Mouse (Mus musculus) embryonic facial prominence, embryonic 15.5 days (tissue): Measurements from ENCODE around the gene Gm49387. TPM values are rescaled to one million over a fixed set of nuclear protein-coding genes. Genes with fewer than 3 reads are reported as not detected.
"Not testable (repeated sequence)": the region's sequence is repeated elsewhere in the genome, so short reads cannot be mapped to it uniquely, and the experiment has no call there.

ENCODE experiments used
- ATAC-seq: fragments of 200-750 bp; cut with Nextera tagmentation; 2 replicates; pipeline ENCODE4 v1.8.0; 2017; ENCODE audit warnings: low read depth, moderate TSS enrichment; ENCODE audit not compliant: insufficient number of reproducible peaks, low FRiP score, low TSS enrichment
- H3K27ac ChIP-seq: fragments of 300-500 bp; sonication (generic); replicated peaks from 2 replicates; pipeline ENCODE4 v1.5.1; 2015; ENCODE audit warnings: mild to moderate bottlenecking, inconsistent platforms
- H3K27me3 ChIP-seq: fragments of 300-500 bp; sonication (generic); 2 replicates; pipeline ENCODE4 v1.6.1; 2015; ENCODE audit warnings: inconsistent platforms
- H3K36me3 ChIP-seq: fragments of 300-500 bp; sonication (generic); 2 replicates; pipeline ENCODE4 v1.6.1; 2015; ENCODE audit warnings: mild to moderate bottlenecking, inconsistent platforms
- H3K4me1 ChIP-seq: fragments of 300-500 bp; sonication (generic); 2 replicates; pipeline ENCODE4 v1.6.1; 2015; ENCODE audit warnings: inconsistent platforms
- H3K4me2 ChIP-seq: fragments of 300-500 bp; sonication (generic); replicated peaks from 2 replicates; pipeline ENCODE4 v1.6.1; 2015; ENCODE audit warnings: mild to moderate bottlenecking, inconsistent platforms
- H3K4me3 ChIP-seq: fragments of 300-500 bp; sonication (generic); replicated peaks from 2 replicates; pipeline ENCODE4 v1.5.1; 2015; ENCODE audit warnings: mild to moderate bottlenecking, inconsistent platforms
- H3K9ac ChIP-seq: fragments of 300-500 bp; sonication (generic); 2 replicates; pipeline ENCODE4 v1.6.1; 2015; ENCODE audit warnings: inconsistent platforms
- H3K9me3 ChIP-seq: fragments of 300-500 bp; sonication (generic); replicated peaks from 2 replicates; pipeline ENCODE4 v1.6.1; 2016; ENCODE audit warnings: inconsistent platforms
- WGBS: fragments of 180-500 bp; shearing (Covaris S2); methylation state at CpG from one replicate; pipeline ENCODE4 v1.1.7; 2015; 5-methylcytosine and 5-hydroxymethylcytosine counted together
- polyA plus RNA-seq: library from polyadenylated mRNA; unstranded; fragments of >200 nt; fragmentation: Nextera tagmentation; extraction: Ambion mirVana; gene quantifications from 2 replicates; pipeline ENCODE4 v1.2.1, GENCODE M21; 2015

Gene Gm49387
- polyA plus RNA-seq, 1 experiment from 2014 or later = 3.8 TPM

DNA sequence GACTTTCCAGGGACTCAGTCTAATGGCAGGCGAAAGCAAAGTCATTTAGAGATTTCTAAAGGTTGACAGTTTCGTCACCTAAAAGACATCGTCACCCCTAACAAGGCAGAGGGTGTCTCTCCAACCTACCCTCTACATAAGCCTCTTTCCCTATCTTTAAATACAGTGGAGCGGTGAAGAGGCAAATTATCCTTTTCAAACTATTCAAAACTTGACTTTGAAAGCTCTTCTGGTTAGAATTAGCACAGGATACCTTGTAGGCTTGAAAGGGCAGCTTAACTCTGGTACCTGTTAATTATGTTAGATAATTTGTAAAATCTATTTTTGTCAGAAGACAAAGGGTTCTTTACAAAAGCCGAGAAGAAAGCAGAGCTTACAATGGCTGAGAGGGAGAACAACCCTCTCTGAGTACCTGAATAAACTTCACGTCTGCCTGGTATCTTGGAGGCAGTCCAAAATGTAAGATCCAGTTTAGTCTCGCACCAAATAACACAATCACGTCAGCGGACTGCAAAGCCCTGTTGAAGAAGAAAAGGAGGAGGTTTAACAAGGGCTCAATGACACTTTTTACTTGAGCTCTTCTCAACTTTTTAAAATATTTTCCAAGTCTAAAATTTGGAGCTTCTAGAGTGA is 20.0 kb downstream of the Gm49387 start:
- H3K9me3 ChIP-seq = no peaks in the 10 kb centered on the region
- 63% methylated on average over 9 of the region's 9 CpGs for WGBS

GRCm38 (mm10) chr14:31617997-31618396 is 22.7 kb downstream of the Gm49387 start:
- Histone ChIP-seq H3K4me3 (no peak overlapping the region), H3K4me2 (no peak overlapping the region), H3K9me3 (no peaks in the 10 kb centered on the region), H3K9ac (no peak overlapping the region), H3K4me1 (no peaks in the 10 kb centered on the region), H3K27me3 (no peaks in the 10 kb centered on the region), H3K36me3 (0 out of 2 replicates have a peak, but pooled peaks cover 5% of the 10 kb centered on the region), H3K27ac (no peak overlapping the region)
- no peak for ATAC-seq
- WGBS = 74% methylated on average over 3 of the region's 3 CpGs

More for the DNA sequence above, 20.0 kb downstream of the Gm49387 start:
- H3K27ac ChIP-seq = no peak overlapping the region
- no peak overlapping the region for H3K4me2 ChIP-seq
- H3K36me3 ChIP-seq = 0 out of 2 replicates have a peak, but pooled peaks cover 5% of the 10 kb centered on the region
- H3K27me3 ChIP-seq = no peaks in the 10 kb centered on the region
- H3K4me1 ChIP-seq = no peaks in the 10 kb centered on the region
- H3K4me3 ChIP-seq = no peak overlapping the region
- H3K9ac ChIP-seq = no peak overlapping the region
- ATAC-seq = no peak

DNA sequence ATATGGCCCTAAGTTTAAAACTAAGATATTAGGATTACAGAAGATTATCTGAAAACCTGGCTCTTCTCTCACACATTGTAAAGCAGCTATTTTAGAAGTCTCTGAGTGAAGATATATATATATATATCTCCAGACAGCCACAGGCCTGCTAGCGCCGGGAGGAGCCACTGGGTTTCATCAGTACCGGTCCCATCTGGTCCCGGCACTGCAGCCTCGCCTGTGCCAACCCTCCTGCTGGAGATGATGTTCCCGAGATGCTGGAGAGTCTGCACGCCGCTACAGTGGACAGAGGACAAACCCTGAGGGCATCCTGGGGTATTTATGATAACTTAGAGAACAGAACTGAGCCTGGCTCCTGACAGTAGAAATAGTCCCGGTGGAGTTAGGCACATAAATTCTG is 23.5 kb downstream of the Gm49387 start:
- 81% methylated on average over 9 of the region's 9 CpGs for WGBS
- Histone ChIP-seq H3K27me3 (no peaks in the 10 kb centered on the region), H3K27ac (no peak overlapping the region), H3K4me2 (no peak overlapping the region), H3K4me3 (no peak overlapping the region), H3K9ac (no peak overlapping the region), H3K4me1 (no peaks in the 10 kb centered on the region), H3K9me3 (no peaks in the 10 kb centered on the region), H3K36me3 (0 out of 2 replicates have a peak, but pooled peaks cover 5% of the 10 kb centered on the region)
- no peak for ATAC-seq

GRCm38 (mm10) chr14:31613671-31614070 is 27.0 kb downstream of the Gm49387 start:
- 72% methylated on average over 5 of the region's 5 CpGs for WGBS
- H3K27me3 ChIP-seq = no peaks in the 10 kb centered on the region
- no peak overlapping the region for H3K4me2 ChIP-seq
- no peaks in the 10 kb centered on the region for H3K36me3 ChIP-seq
- H3K4me3 ChIP-seq = no peak overlapping the region
- no peaks in the 10 kb centered on the region for H3K9me3 ChIP-seq
- no peak for ATAC-seq
- no peaks in the 10 kb centered on the region for H3K4me1 ChIP-seq
- no peak overlapping the region for H3K9ac ChIP-seq
- H3K27ac ChIP-seq = no peak overlapping the region

DNA sequence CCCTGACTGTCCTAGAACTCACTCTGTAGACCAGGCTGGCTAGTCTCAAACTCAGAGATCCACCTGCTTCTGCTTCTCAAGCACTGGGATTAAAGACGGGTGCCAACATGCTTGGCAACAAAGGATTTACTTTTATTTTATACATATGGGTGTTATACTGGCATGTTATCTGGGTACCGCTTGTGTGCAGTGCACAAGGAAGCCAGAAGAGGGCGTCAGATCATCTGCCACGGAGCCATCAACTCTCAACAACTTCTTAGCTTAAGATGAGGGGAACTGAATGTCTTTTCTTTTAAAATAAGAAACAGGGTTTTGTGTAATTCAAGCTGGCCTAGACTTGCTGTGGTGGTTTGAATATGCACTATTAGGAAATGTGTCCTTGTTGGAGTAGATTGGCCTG is 28.7 kb downstream of the Gm49387 start:
- Histone ChIP-seq H3K9ac (no peak overlapping the region), H3K27ac (no peak overlapping the region), H3K4me1 (no peaks in the 10 kb centered on the region), H3K27me3 (no peaks in the 10 kb centered on the region), H3K36me3 (no peaks in the 10 kb centered on the region), H3K4me3 (no peak overlapping the region), H3K4me2 (no peak overlapping the region), H3K9me3 (no peaks in the 10 kb centered on the region)
- no peak for ATAC-seq
- 64% methylated on average over 4 of the region's 4 CpGs for WGBS

GRCm38 (mm10) chr14:31605514-31605913 is 35.2 kb downstream of the Gm49387 start:
- Histone ChIP-seq H3K36me3 (no peaks in the 10 kb centered on the region), H3K27me3 (no peaks in the 10 kb centered on the region), H3K4me3 (no peak overlapping the region), H3K9me3 (no peaks in the 10 kb centered on the region), H3K9ac (no peak overlapping the region), H3K4me1 (no peaks in the 10 kb centered on the region), H3K4me2 (no peak overlapping the region), H3K27ac (no peak overlapping the region)
- 61% methylated on average over 6 of the region's 6 CpGs for WGBS
- no peak for ATAC-seq

DNA sequence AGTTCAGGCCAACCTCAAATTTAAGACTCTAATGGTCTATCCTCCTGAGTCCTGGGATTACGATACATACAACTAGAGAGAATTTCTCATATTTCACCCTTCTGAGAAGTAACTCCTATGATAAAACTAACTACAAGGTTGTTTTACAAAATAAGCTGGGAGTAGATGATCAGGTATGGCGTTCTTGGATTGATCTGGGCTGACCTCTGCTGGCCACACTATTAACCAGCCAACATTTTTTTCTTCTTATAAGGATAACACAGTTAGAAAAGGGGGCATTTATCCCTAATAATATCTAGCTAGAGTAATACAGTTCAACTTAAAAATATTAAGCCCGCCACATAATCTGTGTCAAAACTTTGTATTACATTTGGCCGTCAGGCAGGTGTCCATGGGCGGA is 35.8 kb downstream of the Gm49387 start:
- Histone ChIP-seq H3K4me2 (no peak overlapping the region), H3K4me3 (no peak overlapping the region), H3K27ac (no peak overlapping the region), H3K36me3 (no peaks in the 10 kb centered on the region), H3K9ac (no peak overlapping the region), H3K27me3 (no peaks in the 10 kb centered on the region), H3K9me3 (no peaks in the 10 kb centered on the region), H3K4me1 (no peaks in the 10 kb centered on the region)
- no peak for ATAC-seq
- WGBS = 74% methylated on average over 5 of the region's 5 CpGs

DNA sequence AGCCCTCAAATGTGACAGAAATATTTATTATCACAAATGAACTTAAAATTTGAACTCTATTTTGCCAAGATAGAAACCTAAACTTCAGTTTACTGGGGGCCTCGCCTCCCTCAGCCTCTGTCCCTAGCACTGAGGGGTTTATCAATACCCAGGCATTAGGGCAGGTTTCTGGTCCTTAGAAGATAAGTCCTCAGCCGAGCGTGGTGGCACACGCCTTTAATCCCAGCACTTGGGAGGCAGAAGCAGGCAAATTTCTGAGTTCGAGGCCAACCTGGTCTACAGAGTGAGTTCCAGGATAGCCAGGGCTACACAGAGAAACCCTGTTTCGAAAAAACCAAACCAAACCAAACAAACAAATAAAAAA is 38.1 kb downstream of the Gm49387 start:
- H3K36me3 ChIP-seq, ATAC-seq, H3K4me3 ChIP-seq, H3K27me3 ChIP-seq, H3K9ac ChIP-seq, H3K9me3 ChIP-seq, H3K4me2 ChIP-seq, H3K4me1 ChIP-seq, H3K27ac ChIP-seq: not testable (repeated sequence)
- WGBS = 83% methylated on average over 6 of the region's 6 CpGs

GRCm38 (mm10) chr14:31601908-31602615 is 38.6 kb downstream of the Gm49387 start:
- Histone ChIP-seq H3K27ac (no peak overlapping the region), H3K9ac (no peak overlapping the region), H3K4me2 (no peak overlapping the region), H3K9me3 (no peaks in the 10 kb centered on the region), H3K4me3 (no peak overlapping the region), H3K36me3 (no peaks in the 10 kb centered on the region), H3K27me3 (no peaks in the 10 kb centered on the region), H3K4me1 (no peaks in the 10 kb centered on the region)
- WGBS = 88% methylated on average over 14 of the region's 14 CpGs
- no peak for ATAC-seq

- H3K4me1 ChIP-seq = no peaks in the 10 kb centered on the region
- no peak overlapping the region for H3K27ac ChIP-seq
- no peaks in the 10 kb centered on the region for H3K36me3 ChIP-seq
- 94% methylated on average over 4 of the region's 4 CpGs for WGBS
- no peak for ATAC-seq
- H3K9me3 ChIP-seq = no peaks in the 10 kb centered on the region
- no peak overlapping the region for H3K9ac ChIP-seq
- no peak overlapping the region for H3K4me3 ChIP-seq
- H3K27me3 ChIP-seq = no peaks in the 10 kb centered on the region
- no peak overlapping the region for H3K4me2 ChIP-seq
Observed at GRCm38 (mm10) chr14:31597446-31597845, 43.2 kb downstream of the Gm49387 start.

GRCm38 (mm10) chr14:31596408-31596807 is 44.3 kb downstream of the Gm49387 start:
- H3K9me3 ChIP-seq = no peaks in the 10 kb centered on the region
- H3K4me3 ChIP-seq = no peak overlapping the region
- no peak overlapping the region for H3K9ac ChIP-seq
- ATAC-seq = no peak
- no peak overlapping the region for H3K4me2 ChIP-seq
- H3K36me3 ChIP-seq = no peaks in the 10 kb centered on the region
- H3K4me1 ChIP-seq = no peaks in the 10 kb centered on the region
- no peak overlapping the region for H3K27ac ChIP-seq
- 71% methylated on average over 7 of the region's 7 CpGs for WGBS
- H3K27me3 ChIP-seq = no peaks in the 10 kb centered on the region

GRCm38 (mm10) chr14:31594693-31595092 is 46.0 kb downstream of the Gm49387 start:
- Histone ChIP-seq H3K9me3 (no peaks in the 10 kb centered on the region), H3K4me3 (no peak overlapping the region), H3K4me2 (no peak overlapping the region), H3K27ac (no peak overlapping the region), H3K4me1 (no peaks in the 10 kb centered on the region), H3K27me3 (no peaks in the 10 kb centered on the region), H3K9ac (no peak overlapping the region), H3K36me3 (no peaks in the 10 kb centered on the region)
- WGBS = 63% methylated on average over 3 of the region's 3 CpGs
- peak; percentile 51 for ATAC-seq
